Mouse (Mus musculus) ovary, postnatal 36 days (tissue): ENCODE results near the gene Dph1.

Source experiments
- DNase-seq: peaks from one replicate; pipeline ENCODE4 v3.0.0; 2022; ENCODE audit warnings: low spot score, mixed read lengths

Gene Dph1

GRCm38 (mm10) chr11:75159564-75159963 lies 31.5 kb downstream of the Dph1 start:
- peak; percentile 46 for DNase-seq

GRCm38 (mm10) chr11:75158432-75158831 lies 32.6 kb downstream of the Dph1 start:
- no peak for DNase-seq

GRCm38 (mm10) chr11:75157901-75158300 lies 33.1 kb downstream of the Dph1 start:
- DNase-seq: no peak

- DNase-seq: no peak
These were observed 34.0 kb downstream of the Dph1 start for GRCm38 (mm10) chr11:75157037-75157436.

GRCm38 (mm10) chr11:75156416-75156815 lies 34.6 kb downstream of the Dph1 start:
- DNase-seq: no peak

GRCm38 (mm10) chr11:75155985-75156384 lies 35.1 kb downstream of the Dph1 start:
- no peak for DNase-seq

GRCm38 (mm10) chr11:75154053-75154585 lies 36.9 kb downstream of the Dph1 start:
- DNase-seq: no peak

- no peak for DNase-seq
These were observed 38.2 kb downstream of the Dph1 start for GRCm38 (mm10) chr11:75152603-75153557.

GRCm38 (mm10) chr11:75150346-75150745 lies 40.7 kb downstream of the Dph1 start:
- no peak for DNase-seq

GRCm38 (mm10) chr11:75148332-75149035 lies 42.6 kb downstream of the Dph1 start:
- no peak for DNase-seq

GRCm38 (mm10) chr11:75147846-75148168 lies 43.2 kb downstream of the Dph1 start:
- no peak for DNase-seq

- DNase-seq: no peak
These were observed 43.8 kb downstream of the Dph1 start for GRCm38 (mm10) chr11:75147106-75147845.

- no peak for DNase-seq
These were observed 45.2 kb downstream of the Dph1 start for GRCm38 (mm10) chr11:75145841-75146240.

- no peak for DNase-seq
These were observed 48.3 kb downstream of the Dph1 start for GRCm38 (mm10) chr11:75142749-75143148.

- no peak for DNase-seq
These were observed 49.1 kb downstream of the Dph1 start for GRCm38 (mm10) chr11:75141913-75142312.

- no peak for DNase-seq
These were observed 50.0 kb downstream of the Dph1 start for GRCm38 (mm10) chr11:75141038-75141437.

- DNase-seq: no peak
These were observed 50.6 kb downstream of the Dph1 start for GRCm38 (mm10) chr11:75140431-75140830.

- peak; percentile 51 for DNase-seq
These were observed 51.7 kb downstream of the Dph1 start for GRCm38 (mm10) chr11:75139122-75139963.

- no peak for DNase-seq
These were observed 54.2 kb downstream of the Dph1 start for GRCm38 (mm10) chr11:75136666-75137398.

GRCm38 (mm10) chr11:75135358-75135757 lies 55.7 kb downstream of the Dph1 start:
- DNase-seq: no peak
